Mouse (Mus musculus): ENCODE data around the gene Ngef.

The Ngef gene

DNA sequence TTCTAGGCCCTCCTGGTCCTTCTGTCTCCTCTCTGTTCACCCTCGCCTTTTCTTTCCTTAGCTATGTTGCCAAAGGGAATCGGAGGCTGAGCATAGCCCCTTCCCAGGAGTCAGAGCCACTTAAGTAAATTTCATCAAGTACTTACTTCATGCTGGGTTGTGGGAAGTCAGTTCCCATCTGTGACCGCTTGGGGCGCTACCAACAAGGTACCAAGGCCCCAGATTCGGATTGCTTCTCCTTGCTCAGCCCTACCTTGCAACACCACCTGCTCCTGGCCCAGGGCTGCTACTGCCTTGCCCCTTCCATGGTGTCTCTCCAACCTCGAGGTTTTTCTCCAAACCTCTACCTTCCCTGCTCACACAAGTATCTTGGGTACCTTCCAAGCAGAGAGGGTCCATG lies 5.3 kb downstream of the Ngef start:
- DNase-seq (ENCODE audit: inconsistent age in 2 of 2, low spot score in 1 of 2), result peak in 1 of 2 experiments; percentile 55

DNA sequence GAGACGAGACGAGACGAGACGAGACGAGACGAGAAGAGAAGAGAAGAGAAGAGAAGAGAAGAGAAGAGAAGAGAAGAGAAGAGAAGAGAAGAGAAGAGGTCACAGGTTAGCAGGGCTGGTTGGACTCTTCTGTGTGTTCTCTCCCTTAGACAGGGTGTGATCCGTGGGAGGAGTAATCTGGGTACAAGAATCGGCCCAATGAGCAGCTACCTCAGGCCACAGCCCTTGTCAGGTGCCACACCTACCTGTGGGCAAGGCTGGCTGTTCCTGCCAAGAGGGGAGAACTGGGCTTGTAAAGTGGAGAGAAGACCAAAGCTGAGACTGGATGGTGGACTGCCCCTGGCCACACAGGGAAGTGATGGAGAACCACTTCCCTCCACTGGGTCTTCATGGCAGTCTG lies 7.9 kb downstream of the Ngef start:
- no peak for DNase-seq (ENCODE audit: inconsistent age in 2 of 2, low spot score in 1 of 2)

DNA sequence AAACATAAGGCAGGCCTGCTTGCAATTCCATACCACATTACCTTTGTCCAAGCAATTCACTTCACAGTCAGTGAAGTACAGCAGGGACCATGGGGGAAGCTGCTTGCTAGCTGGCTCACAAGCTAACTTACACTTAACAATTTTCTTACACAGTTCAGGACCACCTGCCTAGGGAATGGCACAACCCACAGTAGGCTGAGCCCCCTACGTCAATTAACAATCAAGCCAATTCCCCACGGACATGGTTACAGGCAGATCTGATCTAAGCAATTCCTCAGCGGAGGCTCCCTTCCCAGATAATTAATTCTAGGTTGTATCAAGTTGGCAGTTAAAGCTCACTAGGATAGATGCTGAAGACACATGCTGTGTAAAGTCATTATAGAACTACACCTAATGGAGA lies 10.7 kb downstream of the Ngef start:
- DNase-seq (ENCODE audit: inconsistent age in 2 of 2, low spot score in 1 of 2), result no peak

DNA sequence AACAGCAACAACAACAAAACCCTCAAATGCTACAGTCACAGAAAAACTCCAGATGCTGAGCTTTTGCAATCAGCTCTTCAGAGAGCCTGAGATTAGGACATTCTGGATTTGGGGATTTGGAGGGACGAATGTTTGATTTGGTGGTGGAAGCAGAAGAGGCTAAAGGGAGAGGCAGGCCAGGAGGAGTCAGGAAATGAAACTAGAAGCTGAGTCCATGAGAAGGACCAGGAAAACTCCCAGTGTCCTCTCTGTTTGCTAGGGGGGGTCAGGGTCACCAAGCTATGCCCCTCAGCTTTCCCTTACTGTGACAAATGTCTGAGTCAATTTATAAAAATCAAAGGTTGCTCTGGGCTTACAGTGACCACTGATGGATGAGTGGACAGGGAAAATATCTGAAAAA lies 20.1 kb downstream of the Ngef start:
- DNase-seq (ENCODE audit: inconsistent age in 2 of 2, low spot score in 1 of 2), result peak in 1 of 2 experiments; percentile 24

DNA sequence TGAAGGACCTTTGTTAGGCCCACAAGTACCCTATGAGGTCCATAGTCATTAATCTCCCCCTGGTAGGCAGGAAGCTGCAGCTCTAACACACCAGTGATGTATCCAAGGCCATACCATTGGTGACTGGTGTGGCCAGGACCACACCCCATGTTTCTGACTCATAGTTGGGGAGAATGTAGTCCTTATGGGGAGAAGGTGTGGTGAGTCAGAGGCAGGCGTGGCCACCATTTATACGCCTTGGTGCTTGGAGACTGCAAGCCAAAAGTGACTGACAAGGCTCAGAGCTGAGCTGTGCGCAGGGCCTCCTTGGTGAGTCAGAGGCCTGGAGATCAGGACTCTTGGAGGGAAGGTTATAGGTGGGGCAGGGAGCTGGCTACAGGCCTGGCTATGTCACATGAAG lies 22.7 kb downstream of the Ngef start:
- peak; percentile 22 to 71 for DNase-seq (ENCODE audit: inconsistent age in 2 of 2, low spot score in 1 of 2)

DNA sequence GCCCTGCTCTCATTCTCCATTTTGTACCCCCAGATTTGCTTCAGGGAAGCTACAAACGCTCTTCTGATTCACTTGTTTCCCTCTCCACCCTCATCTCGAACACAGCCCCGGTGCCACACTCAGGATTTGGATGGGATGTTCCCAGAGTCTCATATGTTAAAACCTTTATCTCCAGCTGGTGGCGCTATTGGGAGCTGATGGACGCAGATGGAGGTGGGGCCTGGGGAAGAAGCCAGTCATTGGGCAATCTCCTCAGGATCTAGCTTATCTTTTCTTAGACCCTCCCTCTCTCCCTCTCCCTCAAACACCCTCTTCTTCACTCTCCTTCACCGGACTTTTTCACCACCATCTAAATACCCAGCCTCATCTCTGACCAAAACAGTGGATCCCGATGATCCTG lies 32.1 kb downstream of the Ngef start:
- peak; percentile 29 to 86 for DNase-seq (ENCODE audit: inconsistent age in 2 of 2, low spot score in 1 of 2)

DNA sequence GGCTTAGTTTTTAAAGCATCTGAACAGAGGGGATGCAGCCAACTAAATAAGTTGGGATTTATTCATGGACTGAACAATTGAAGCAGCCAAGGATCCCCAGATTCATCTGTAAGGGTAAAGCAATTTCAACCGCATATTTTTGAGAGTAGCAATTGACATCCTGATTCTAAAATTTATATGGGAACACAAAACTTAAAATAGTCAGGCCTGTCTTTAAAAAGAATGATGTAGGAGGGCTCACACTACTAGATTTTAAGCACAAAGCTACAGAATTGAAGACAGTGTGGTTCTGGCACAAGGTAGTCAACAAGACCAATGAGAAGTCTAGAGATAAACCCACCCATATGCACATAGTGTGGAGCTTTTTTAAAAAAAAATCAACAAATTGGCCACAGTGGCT lies 36.7 kb downstream of the Ngef start:
- DNase-seq (ENCODE audit: inconsistent age in 2 of 2, low spot score in 1 of 2), result no peak

DNA sequence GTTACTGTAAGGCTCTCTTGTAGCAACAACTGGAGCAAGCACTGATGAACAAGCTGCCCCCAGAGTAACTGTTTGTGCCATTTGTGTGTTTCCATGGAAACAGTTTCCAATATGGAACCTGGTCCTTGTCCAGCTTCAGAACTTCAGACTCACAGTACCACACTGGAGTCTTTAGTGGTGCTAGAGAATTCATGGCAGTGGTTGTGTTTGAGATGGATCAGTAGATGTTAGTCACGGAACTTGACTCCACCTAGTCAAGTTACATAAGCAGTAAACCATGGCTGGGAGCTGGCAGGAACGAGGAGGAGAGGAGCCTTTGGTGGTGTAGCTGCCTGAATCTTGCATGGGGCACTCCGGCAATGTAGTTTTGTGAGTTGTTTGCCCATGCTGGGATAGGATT lies 39.6 kb downstream of the Ngef start:
- no peak for DNase-seq (ENCODE audit: inconsistent age in 2 of 2, low spot score in 1 of 2)

DNA sequence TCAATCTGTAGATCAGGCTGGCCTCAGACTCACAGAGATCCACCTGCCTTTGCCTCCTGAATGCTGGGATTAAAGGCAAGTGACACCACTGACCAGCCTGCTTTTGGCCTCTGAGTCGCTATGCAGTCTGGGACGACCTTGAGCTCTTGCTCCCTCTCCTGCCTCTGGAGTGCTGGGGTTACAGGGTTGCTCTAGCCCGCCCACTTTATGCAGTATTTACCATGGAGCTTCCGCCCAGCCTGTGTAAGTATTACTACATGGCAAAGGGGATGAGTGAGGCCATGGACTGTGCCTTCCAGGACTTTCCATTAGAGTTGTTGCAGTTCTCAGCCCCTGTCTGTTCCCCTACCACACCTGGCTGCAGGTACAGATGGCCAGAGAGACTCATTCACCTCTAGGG lies 41.3 kb downstream of the Ngef start:
- no peak for DNase-seq (ENCODE audit: inconsistent age in 2 of 2, low spot score in 1 of 2)

DNA sequence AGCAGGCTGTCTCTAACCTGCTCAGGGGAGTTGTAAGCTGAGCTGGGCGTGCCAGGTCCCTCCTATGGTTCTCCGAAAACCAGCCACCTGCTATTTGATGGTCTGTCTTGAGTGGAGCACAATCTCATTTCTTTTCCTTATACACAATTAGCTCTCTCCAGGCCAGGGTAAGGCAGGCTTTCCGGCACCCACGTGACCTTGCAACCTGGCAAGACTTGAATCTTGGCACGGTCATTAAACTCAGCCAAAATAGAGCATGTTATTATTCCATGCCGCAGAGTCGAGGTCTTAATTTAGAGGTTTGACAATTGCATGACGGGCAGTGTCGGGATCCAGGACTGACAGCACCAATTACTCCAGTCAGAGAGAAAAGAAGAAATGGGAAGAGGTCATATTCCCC lies 46.5 kb downstream of the Ngef start:
- no peak for DNase-seq (ENCODE audit: inconsistent age in 2 of 2, low spot score in 1 of 2)

DNA sequence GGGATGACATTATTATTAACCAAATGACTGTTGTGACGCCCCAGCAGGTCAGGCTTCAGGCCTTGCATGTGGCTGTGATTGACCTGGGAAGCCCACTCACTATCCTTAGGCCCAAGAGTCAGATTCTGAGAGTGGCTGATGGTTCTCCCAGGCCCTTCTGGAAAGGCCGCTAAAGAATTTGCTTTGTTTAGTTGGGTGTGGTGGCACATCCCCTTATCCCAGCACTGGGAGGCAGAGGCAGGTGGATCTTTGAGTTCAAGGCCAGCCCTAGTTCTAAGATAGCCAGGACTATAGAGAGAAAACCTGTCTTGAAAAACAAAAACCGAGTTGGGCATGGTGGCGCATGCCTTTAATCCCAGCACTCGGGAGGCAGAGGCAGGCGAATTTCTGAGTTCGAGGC lies 48.6 kb downstream of the Ngef start:
- DNase-seq (ENCODE audit: inconsistent age in 2 of 2, low spot score in 1 of 2), result no peak

DNA sequence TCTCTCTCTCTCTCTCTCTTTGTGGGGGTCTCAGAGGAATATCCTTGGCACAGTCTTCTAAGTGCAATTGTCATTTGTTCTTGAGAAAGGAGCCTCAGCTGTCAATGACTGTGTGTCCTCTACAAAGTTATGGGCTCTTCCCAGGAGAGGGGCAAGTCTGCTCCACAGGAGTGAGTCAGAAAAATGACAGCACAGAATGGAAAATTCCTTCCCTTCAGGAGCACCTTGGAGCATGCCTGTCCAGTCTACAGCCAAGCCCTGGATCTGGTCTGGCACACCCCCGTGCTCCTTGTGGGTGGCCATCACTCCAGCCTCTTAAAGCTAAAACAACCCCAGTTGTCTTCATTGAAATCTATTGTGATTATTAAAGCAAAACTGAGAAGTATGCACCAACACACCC lies 52.1 kb downstream of the Ngef start:
- DNase-seq (ENCODE audit: inconsistent age in 2 of 2, low spot score in 1 of 2), result peak; percentile 18 to 50

DNA sequence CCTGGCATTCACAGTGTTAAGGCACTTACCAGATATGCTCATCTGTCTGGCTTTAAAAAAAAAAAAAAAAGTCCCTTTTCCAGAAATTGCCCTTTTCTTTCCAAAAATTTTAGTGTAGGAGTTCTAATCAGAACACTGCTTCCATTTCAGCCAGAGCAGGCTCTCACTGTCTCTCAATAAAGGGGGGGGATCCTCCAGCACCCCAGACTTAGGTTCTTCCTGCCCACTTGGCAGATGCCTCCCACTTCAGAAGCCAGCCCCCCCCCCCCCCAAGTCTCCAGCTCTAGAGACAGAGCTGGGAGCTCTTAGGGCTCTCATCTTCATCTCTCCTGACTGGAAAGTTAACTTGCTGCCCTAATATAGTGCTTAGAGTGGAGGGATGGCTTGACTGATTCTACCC lies 53.2 kb downstream of the Ngef start:
- DNase-seq (ENCODE audit: inconsistent age in 2 of 2, low spot score in 1 of 2), result no peak

DNA sequence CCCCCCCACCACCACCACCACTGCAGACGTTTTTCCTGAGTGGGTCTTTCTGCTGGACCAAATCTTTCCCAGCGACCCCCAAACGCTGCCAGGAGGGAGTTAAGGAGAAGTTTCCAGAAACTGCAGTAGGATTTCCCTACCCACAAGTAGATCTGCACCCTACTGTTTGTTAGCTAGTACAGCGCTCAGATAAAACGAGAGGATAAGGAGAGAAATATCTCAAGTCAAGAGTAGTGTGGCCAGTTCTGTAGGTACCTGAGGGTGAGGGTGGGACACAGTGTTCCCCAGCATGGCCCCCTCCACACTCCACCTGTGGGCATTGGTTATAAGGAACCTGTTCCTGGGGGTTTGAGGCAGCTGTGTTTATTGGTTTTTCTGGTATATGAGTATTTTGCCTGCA lies 62.8 kb downstream of the Ngef start:
- no peak for DNase-seq (ENCODE audit: inconsistent age in 2 of 2, low spot score in 1 of 2)

DNA sequence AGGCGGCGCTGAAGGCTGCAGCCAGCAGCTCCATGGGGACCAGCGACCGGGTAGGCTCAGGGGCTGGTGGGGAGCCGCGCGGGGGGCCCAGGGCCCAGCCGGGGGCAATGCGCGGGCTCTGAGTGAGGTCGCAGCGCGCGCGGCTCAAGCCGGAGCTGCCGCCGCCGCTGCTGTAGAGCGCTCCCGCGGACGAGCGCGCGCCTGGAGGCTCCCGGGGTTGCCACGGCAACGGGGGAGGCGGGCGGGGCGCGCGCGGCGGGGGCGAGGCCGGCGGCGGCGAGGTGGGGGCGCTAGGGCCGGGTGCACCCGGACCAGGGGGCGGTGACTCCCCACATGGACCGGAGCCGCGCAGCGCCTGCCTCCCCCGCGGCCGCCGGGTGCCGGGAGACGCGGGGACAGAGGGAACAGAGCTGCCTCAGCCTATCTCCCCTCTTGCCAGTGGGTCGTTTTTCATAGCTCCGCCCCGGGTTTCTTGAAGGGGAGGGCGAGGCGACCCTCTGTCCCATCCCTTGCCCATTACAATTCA lies 63.4 kb downstream of the Ngef start:
- DNase-seq (ENCODE audit: inconsistent age in 2 of 2, low spot score in 1 of 2), result peak; percentile 14 to 65

DNA sequence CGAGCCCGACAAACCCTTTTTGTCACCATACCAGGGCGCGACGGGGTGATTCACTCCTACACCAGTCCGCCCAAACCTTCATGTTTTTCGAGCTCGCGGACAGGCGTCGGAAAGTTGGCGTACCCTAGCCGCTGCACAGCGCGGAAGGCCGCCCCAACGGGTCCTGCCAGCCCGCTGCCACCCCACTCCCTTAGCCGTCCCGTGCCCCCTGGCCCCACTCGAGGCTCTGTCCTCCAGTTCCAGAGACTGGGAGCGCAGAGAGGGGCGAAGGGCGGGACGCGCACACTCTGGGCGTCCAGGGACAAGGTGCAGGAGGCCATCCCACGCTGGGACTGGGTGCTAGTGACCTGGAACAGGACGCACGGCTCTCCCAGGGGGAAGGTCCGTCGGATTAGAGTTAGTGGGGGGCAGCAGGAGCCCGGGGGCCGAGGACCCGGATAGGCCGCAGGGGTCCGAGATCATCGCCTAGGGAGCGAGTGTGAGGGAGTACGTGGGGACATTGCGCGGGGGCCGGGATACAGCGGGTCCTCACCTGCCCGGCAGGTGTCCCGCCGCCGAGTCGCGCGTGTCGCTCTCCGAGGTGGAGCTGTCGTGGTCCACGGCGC lies 64.0 kb downstream of the Ngef start, which contains the start of gene Neu2:
Gene Neu2 (plus strand): TSS at position 329 of the 605 bp plus-strand sequence.
- peak; percentile 13 to 50 for DNase-seq (ENCODE audit: inconsistent age in 2 of 2, low spot score in 1 of 2)

DNA sequence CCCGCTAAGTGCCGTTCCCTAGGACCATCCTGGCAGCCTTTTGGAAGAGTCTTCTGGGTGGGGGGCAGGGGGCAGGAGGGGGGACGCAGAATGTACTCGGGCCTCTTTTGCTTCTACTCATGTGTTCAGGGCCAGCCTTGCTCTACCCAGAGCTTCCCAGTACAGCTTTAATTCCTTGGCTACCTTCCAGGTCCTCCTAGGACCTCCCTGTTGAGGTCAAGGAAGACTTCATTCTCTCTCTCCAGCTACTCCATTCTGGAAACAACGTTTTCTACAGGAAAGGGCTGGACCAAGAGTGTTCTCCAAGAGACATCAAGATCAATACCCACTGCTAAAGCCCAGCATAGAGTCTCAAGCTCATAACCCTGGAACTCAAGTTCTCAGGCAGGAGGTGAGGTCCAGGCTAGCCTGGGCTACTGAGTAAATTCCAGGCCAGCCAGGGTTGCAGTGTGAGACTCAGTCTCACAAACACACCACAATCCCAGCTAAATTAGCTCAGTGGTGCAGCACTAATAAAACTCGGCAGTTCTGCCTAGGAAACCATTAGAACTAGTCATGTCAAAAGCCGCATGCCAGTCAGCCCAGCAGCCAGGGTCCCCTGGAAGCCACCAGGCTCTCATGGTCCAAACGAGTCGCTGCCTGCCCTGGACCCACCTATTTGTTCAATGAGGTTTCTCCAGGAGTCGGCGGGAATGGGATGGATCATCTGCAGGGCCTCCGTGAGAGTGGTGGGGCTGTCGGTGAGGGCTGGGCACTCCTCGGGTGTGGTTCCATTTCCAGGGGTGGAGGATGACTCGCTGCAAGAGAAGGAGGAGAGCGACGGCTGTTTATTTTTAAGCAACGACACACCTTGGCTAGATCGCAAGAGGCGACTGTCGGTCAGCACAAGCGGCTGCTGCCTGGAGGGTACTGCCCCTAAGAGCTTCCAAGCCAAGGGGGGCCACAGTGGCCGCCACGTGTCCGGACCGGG lies 64.8 kb downstream of the Ngef start:
- no peak for DNase-seq (ENCODE audit: inconsistent age in 2 of 2, low spot score in 1 of 2)

DNA sequence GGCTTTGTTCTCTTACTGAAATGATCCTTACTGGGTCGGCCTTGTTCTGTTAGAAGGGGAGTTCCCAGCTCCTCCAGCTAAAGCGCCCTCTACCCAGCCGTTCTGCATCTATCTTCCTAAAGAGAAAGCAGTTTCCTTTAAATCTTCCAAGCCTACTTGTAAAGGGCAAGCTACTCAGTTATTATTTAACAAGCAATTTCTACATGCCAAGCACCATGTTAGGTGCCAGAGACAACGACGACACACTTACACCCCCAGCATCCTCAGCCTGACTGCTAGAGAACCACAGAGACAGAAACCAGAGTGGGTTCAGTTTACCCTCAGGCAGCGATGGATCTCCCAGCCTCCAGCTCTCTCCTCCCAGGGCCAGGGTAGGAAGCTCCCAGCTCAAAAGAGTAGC lies 65.8 kb downstream of the Ngef start:
- no peak for DNase-seq (ENCODE audit: inconsistent age in 2 of 2, low spot score in 1 of 2)

DNA sequence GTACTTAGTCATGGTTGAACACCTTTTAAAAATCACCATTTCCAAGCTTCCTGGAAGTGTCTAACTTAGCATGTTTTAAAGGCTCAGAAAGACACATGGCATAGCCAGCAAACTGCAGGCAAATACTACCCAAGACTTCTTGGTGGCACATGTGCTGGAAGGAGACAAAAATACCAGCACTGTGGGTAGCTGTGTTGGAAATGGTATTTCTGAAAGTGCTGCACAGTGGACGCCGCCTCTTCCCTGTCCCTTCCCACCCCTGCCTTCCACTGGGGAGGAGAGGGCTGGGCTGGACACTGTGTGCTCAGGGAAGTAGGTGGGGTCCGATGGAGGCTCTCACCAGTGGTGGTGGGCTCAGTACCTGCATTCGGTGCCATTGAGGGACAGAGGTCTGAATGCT lies 68.1 kb downstream of the Ngef start:
- no peak for DNase-seq (ENCODE audit: inconsistent age in 2 of 2, low spot score in 1 of 2)

DNA sequence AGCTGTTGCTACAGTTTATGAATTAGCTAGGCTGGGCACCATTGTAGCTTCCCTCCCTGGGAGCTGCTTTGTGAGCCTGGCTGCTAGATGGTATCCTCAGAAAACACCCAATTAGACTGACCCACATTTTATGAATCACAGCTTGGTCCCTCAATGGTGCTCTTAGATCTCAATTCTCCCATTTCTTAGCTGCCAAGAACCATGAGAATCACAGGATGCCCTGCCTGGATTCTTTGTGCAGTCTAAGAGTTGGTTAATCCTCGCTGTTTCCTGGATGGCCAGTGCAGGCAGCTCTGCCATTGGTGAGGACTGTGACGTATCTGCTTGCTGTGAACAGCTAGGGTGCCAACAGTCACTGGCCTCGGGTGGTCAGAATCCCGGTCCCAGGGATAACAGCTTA lies 80.1 kb downstream of the Ngef start:
- DNase-seq (ENCODE audit: inconsistent age in 2 of 2, low spot score in 1 of 2), result no peak

DNA sequence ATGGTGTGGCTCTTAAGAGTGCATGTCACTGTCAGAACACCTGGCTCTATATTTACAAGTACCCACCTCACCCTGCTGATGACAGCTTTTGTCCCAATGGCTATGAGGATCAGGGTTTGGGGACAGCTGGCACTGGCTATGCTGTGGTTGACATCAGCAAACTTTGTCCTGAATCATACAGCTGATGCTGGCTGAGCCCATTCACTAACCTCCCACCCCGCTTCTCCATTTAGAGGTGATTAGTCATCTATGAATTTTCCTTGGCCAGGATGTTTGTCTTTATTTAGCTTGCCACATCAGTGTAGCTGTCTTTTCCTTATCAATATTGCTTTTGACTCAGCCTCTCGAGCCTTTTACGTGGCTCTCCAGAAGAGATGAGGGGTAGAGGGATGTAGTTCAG lies 81.4 kb downstream of the Ngef start:
- DNase-seq (ENCODE audit: inconsistent age in 2 of 2, low spot score in 1 of 2), result no peak

DNA sequence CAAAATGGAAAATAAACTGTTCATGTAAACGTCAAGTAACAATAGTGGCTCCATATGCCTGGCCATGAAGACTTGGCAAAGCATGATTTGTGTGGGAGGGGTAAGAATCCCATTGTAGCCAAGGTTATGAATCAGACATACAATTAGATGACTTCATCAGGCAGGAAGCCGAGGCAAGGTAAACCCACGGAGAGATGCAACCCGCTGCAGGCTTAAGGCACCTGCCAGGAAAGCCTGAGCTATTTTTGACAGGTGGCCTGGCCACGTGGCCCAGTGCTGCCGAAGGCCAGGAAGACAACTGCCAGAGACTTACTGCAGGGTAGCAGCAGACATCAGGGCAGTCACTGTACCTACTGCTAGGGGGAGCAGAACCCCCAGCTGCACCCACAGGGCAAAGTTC lies 87.3 kb downstream of the Ngef start:
- DNase-seq (ENCODE audit: inconsistent age in 2 of 2, low spot score in 1 of 2), result no peak
